ENCODE assay signal across 7 mouse cellular contexts in the genomic region with DNA sequence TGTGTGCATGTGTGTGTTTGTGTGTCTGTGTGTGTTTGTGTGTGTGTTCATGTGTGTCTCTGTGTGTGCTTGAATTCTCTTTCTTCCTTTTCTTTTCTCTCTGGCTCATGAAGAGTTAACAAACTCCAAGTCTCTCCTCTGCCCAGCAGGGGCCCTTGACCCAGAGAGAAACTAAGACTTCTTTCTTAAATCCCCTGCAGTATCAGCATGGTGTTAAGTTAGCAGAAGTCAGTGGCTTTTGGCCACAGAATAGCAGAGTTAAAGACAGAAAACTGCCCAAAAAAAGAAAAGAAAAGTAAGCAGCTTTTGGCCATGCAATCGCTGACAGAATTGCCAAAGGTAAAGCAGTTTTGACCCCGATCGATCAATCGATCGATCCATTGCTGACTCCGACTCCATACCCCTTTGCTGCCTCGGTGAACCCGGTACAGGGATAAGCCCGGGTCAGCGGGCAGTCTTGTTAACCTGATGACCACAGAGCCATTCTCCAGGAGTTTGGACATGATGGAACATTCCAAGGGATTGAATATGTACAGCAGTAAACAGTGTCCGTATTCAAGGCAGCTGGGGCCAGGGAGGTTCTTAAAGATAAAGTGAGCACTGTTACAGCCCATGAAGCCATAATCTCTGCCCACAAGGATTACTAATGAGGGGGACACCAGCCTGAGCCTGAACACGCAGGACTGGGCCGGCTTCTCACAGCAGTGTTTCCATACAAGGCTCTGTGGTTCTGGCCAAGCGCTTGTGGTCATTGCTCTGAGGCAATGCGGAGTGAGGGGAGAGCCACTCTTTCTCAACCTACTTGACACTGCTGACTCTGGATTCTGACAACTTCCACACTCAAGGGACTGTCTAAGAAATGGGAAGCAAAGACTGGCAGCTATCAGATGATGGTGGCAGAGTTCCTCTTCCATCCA. TPM values are rescaled to one million over a fixed set of nuclear protein-coding genes. Genes with fewer than 3 reads are reported as not detected.
DNase-seq lines count a peak whose midpoint lies in the region; ATAC-seq and TF ChIP-seq lines count a peak whose summit lies in the region.

No protein-coding gene starts in this region.

- DNase-seq in lung, adult 18-20 months = peak; percentile 44 to 47
- no peak for DNase-seq in lung, adult 2 months
- peak; percentile 43 for DNase-seq in embryonic facial prominence, embryonic 14.5 days (ENCODE audit: low spot score)
- DNase-seq in gastrocnemius, postnatal 36 days = no peak

- peak overlapping the region; percentile 25; the same call in 1 of the 2 replicates for H3K9ac ChIP-seq in embryonic facial prominence, embryonic 14.5 days (ENCODE audit: low read depth, low read length)
- no peak overlapping the region for H3K9ac ChIP-seq in limb, embryonic 13.5 days
- no peak overlapping the region for H3K9ac ChIP-seq in forebrain, embryonic 13.5 days

- no peak; the same call in 1 of the 2 replicates for ATAC-seq in embryonic facial prominence, embryonic 14.5 days (ENCODE audit: low read depth)
- peak; percentile 42 for ATAC-seq in limb, embryonic 13.5 days (ENCODE audit: low FRiP score, low read depth)
- ATAC-seq in monocyte, adult 5-6 weeks (replicated peaks; ENCODE audit: insufficient number of reproducible peaks, low FRiP score, low TSS enrichment, poor library complexity, severe bottlenecking) = peak; percentile 82
- ATAC-seq in forebrain, embryonic 13.5 days = no peak

- TF ChIP-seq POLR2A in lung, adult 2 months (IDR thresholded peaks at IDR 0.05; ENCODE audit: borderline replicate concordance, extremely low read depth, low read depth, low read length) = no peak

- H3K4me2 ChIP-seq in embryonic facial prominence, embryonic 14.5 days (ENCODE audit: low read depth, low read length) = no peak overlapping the region
- H3K4me2 ChIP-seq in limb, embryonic 13.5 days (replicated peaks) = 0 out of 2 replicates have a peak overlapping the region, but pooled peaks have one; percentile 9
- no peak overlapping the region for H3K4me2 ChIP-seq in forebrain, embryonic 13.5 days

- WGBS in lung, adult 2 months = 27% methylated on average over 15 of the region's 15 CpGs
- 21% methylated on average over 15 of the region's 15 CpGs for WGBS in embryonic facial prominence, embryonic 14.5 days
- 33% methylated on average over 15 of the region's 15 CpGs for WGBS in limb, embryonic 13.5 days
- 14% methylated on average over 15 of the region's 15 CpGs for WGBS in forebrain, embryonic 13.5 days

- no peaks in the 10 kb centered on the region for H3K27me3 ChIP-seq in embryonic facial prominence, embryonic 14.5 days (replicated peaks; ENCODE audit: control insufficient read depth, insufficient read depth, low read length)
- no peaks in the 10 kb centered on the region for H3K27me3 ChIP-seq in limb, embryonic 13.5 days
- H3K27me3 ChIP-seq in forebrain, embryonic 13.5 days = 0 out of 2 replicates have a peak, but pooled peaks cover 2% of the 10 kb centered on the region

- no peak for TF ChIP-seq CTCF in lung, adult 2 months (IDR thresholded peaks at IDR 0.05; ENCODE audit: insufficient read depth, low read length)

- H3K4me1 ChIP-seq in lung, adult 2 months (ENCODE audit: control insufficient read depth, insufficient read depth, low read length) = no peaks in the 10 kb centered on the region
- peaks cover 3% of the 10 kb centered on the region; the same call in 1 of the 2 replicates for H3K4me1 ChIP-seq in embryonic facial prominence, embryonic 14.5 days (ENCODE audit: control insufficient read depth, insufficient read depth, low read length)
- H3K4me1 ChIP-seq in limb, embryonic 13.5 days = peaks cover 20% of the 10 kb centered on the region
- peaks cover 3% of the 10 kb centered on the region; the same call in 1 of the 2 replicates for H3K4me1 ChIP-seq in forebrain, embryonic 13.5 days

- no peaks in the 10 kb centered on the region for H3K36me3 ChIP-seq in embryonic facial prominence, embryonic 14.5 days (ENCODE audit: control insufficient read depth, insufficient read depth, low read length)
- H3K36me3 ChIP-seq in limb, embryonic 13.5 days = no peaks in the 10 kb centered on the region
- no peaks in the 10 kb centered on the region for H3K36me3 ChIP-seq in forebrain, embryonic 13.5 days (ENCODE audit: poor library complexity, severe bottlenecking)

- intact Hi-C loops in gastrocnemius, postnatal 36 days (cut with DNase I) = no loop called here

- no peak overlapping the region for H3K4me3 ChIP-seq in lung, adult 2 months (replicated peaks; ENCODE audit: extremely low read depth, low read depth, low read length)
- H3K4me3 ChIP-seq in embryonic facial prominence, embryonic 14.5 days (ENCODE audit: low read depth, low read length) = no peak overlapping the region
- H3K4me3 ChIP-seq in limb, embryonic 13.5 days = no peak overlapping the region
- no peak overlapping the region for H3K4me3 ChIP-seq in forebrain, embryonic 13.5 days

- H3K27ac ChIP-seq in embryonic facial prominence, embryonic 14.5 days (replicated peaks; ENCODE audit: low read depth, low read length) = peak overlapping the region; percentile 22
- peak overlapping the region; percentile 58; the same call in 1 of the 2 replicates for H3K27ac ChIP-seq in limb, embryonic 13.5 days
- no peak overlapping the region for H3K27ac ChIP-seq in forebrain, embryonic 13.5 days

- H3K9me3 ChIP-seq in embryonic facial prominence, embryonic 14.5 days (ENCODE audit: control insufficient read depth, low read length) = no peaks in the 10 kb centered on the region
- H3K9me3 ChIP-seq in limb, embryonic 13.5 days = no peaks in the 10 kb centered on the region
- no peaks in the 10 kb centered on the region for H3K9me3 ChIP-seq in forebrain, embryonic 13.5 days (replicated peaks)

RNA-seq across cellular contexts. Expression of a gene that starts 11.9 kb away (rescaled TPM):
- 8.9 and 14.8 TPM in 2 replicates for polyA plus RNA-seq in lung, adult 2 months (2012; rRNA removed)
- 50.3 and 52.1 TPM in 2 replicates for polyA plus RNA-seq in embryonic facial prominence, embryonic 14.5 days (2014; fragmentation: Nextera tagmentation; extraction: Ambion mirVana)
- 44.3 and 45.1 TPM in 2 replicates for polyA plus RNA-seq in limb, embryonic 13.5 days (2015; fragmentation: Nextera tagmentation; extraction: Ambion mirVana)
- total RNA-seq in monocyte, adult 5-6 weeks (2017) = 3.1 to 3.5 TPM (median 3.3 TPM) in 3 replicates
- total RNA-seq in gastrocnemius, postnatal 36 days (2021) = 100 to 1,000 TPM in 1 of 2 experiments, 10 to 100 TPM in 1; 89.1 to 111 TPM
- polyA plus RNA-seq in forebrain, embryonic 13.5 days (2015; fragmentation: Nextera tagmentation; extraction: Ambion mirVana) = 29.5 and 34.1 TPM in 2 replicates

RNA-seq across cellular contexts. Expression of a gene that starts 17.5 kb away (rescaled TPM):
- 51.1 and 56.8 TPM in 2 replicates for polyA plus RNA-seq in lung, adult 2 months (2012; rRNA removed)
- 0.98 and 1.3 TPM in 2 replicates for polyA plus RNA-seq in embryonic facial prominence, embryonic 14.5 days (2014; fragmentation: Nextera tagmentation; extraction: Ambion mirVana)
- polyA plus RNA-seq in limb, embryonic 13.5 days (2015; fragmentation: Nextera tagmentation; extraction: Ambion mirVana) = 1.2 and 1.8 TPM in 2 replicates
- total RNA-seq in monocyte, adult 5-6 weeks (2017) = 20.8 to 45.5 TPM (median 29.3 TPM) in 3 replicates
- 1 to 10 TPM; 1.4 to 1.6 TPM for total RNA-seq in gastrocnemius, postnatal 36 days (2021)
- 0.14 and 0.28 TPM in 2 replicates for polyA plus RNA-seq in forebrain, embryonic 13.5 days (2015; fragmentation: Nextera tagmentation; extraction: Ambion mirVana)

RNA-seq across cellular contexts. Expression of a gene that starts 41.5 kb away (rescaled TPM):
- polyA plus RNA-seq in lung, adult 2 months (2012; rRNA removed) = 0.09 and 0.12 TPM in 2 replicates
- polyA plus RNA-seq in embryonic facial prominence, embryonic 14.5 days (2014; fragmentation: Nextera tagmentation; extraction: Ambion mirVana) = 0.32 and 0.45 TPM in 2 replicates
- 0.05 and 0.23 TPM in 2 replicates for polyA plus RNA-seq in limb, embryonic 13.5 days (2015; fragmentation: Nextera tagmentation; extraction: Ambion mirVana)
- 0.29 to 0.39 TPM in 2 of 3 replicates, not detected in the other for total RNA-seq in monocyte, adult 5-6 weeks (2017)
- total RNA-seq in gastrocnemius, postnatal 36 days (2021) = under 1 TPM in 1 of 2 experiments, not detected in 1; 0.20 TPM
- 0.12 and 0.24 TPM in 2 replicates for polyA plus RNA-seq in forebrain, embryonic 13.5 days (2015; fragmentation: Nextera tagmentation; extraction: Ambion mirVana)

RNA-seq across cellular contexts. Expression of a gene that starts 49.9 kb away (rescaled TPM):
- polyA plus RNA-seq in lung, adult 2 months (2012; rRNA removed) = 0.09 TPM in 1 of 2 replicates, not detected in the other
- polyA plus RNA-seq in embryonic facial prominence, embryonic 14.5 days (2014; fragmentation: Nextera tagmentation; extraction: Ambion mirVana) = 2.1 and 2.8 TPM in 2 replicates
- 0.94 and 2.3 TPM in 2 replicates for polyA plus RNA-seq in limb, embryonic 13.5 days (2015; fragmentation: Nextera tagmentation; extraction: Ambion mirVana)
- not detected in 3 replicates for total RNA-seq in monocyte, adult 5-6 weeks (2017)
- not detected for total RNA-seq in gastrocnemius, postnatal 36 days (2021)
- polyA plus RNA-seq in forebrain, embryonic 13.5 days (2015; fragmentation: Nextera tagmentation; extraction: Ambion mirVana) = 243 and 266 TPM in 2 replicates

RNA-seq across cellular contexts. Expression of a gene that starts 53.1 kb away (rescaled TPM):
- 35.0 and 49.1 TPM in 2 replicates for polyA plus RNA-seq in lung, adult 2 months (2012; rRNA removed)
- polyA plus RNA-seq in embryonic facial prominence, embryonic 14.5 days (2014; fragmentation: Nextera tagmentation; extraction: Ambion mirVana) = 34.5 and 38.8 TPM in 2 replicates
- 46.0 and 48.2 TPM in 2 replicates for polyA plus RNA-seq in limb, embryonic 13.5 days (2015; fragmentation: Nextera tagmentation; extraction: Ambion mirVana)
- 26.6 to 36.7 TPM (median 30.2 TPM) in 3 replicates for total RNA-seq in monocyte, adult 5-6 weeks (2017)
- total RNA-seq in gastrocnemius, postnatal 36 days (2021) = 10 to 100 TPM; 30.5 to 33.2 TPM
- polyA plus RNA-seq in forebrain, embryonic 13.5 days (2015; fragmentation: Nextera tagmentation; extraction: Ambion mirVana) = 41.1 and 45.0 TPM in 2 replicates

Comparison
In these comparisons a context has a peak if more than half of its experiments do, and no peak if none do; other contexts are left out.
1. DNase-seq: peak in lung, adult 18-20 months (2 of 2) and embryonic facial prominence, embryonic 14.5 days (single experiment); none in lung, adult 2 months (single experiment) and gastrocnemius, postnatal 36 days (0 of 2).
2. ATAC-seq: peak in limb, embryonic 13.5 days (single experiment) and monocyte, adult 5-6 weeks (single experiment); none in embryonic facial prominence, embryonic 14.5 days (single experiment) and forebrain, embryonic 13.5 days (single experiment).
3. RNA of a gene that starts 17.5 kb away (polyA plus RNA-seq): 51.1 to 56.8 TPM in lung, adult 2 months; 0.98 to 1.3 TPM in embryonic facial prominence, embryonic 14.5 days, 1.2 to 1.8 TPM in limb, embryonic 13.5 days and 0.14 to 0.28 TPM in forebrain, embryonic 13.5 days; every median in the first group is over 10 times any median in the second.